Mouse (Mus musculus): Measurements from ENCODE around the gene Hgfac. TPM values are rescaled to one million over a fixed set of nuclear protein-coding genes. Genes with fewer than 3 reads are reported as not detected.

Hgfac gene
- polyA plus RNA-seq, 1 experiment from 2014 or later, result 0.48 TPM

DNA sequence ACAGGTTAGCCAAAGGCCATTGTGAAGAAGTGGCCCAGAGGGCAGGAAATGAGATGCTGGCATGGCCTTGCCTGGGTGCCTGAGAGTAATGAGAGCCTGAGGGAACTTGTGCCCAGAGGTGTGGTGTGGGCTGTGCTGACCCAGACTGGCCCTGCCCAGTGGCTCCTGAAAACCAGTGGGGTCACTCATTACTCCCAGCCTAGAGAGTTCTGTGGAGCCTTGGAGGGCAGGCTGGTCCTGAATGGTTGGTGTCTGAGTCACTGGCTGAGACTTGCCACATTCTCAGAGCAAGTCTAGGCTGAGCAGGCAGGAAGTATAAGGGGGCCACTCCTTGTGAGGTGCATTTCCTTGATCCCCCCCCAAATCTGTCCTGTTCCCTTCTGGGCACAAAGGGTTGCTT is 3.9 kb upstream of the Hgfac start:
- Histone ChIP-seq H3K4me1 (replicated peaks) (peaks cover 13% of the 10 kb centered on the region), H3K9ac (no peak overlapping the region), H3K27me3 (no peaks in the 10 kb centered on the region), H3K27ac (no peak overlapping the region), H3K4me2 (no peak overlapping the region), H3K9me3 (replicated peaks) (no peaks in the 10 kb centered on the region), H3K36me3 (peaks cover 9% of the 10 kb centered on the region; the same call in 1 of the 2 replicates), H3K4me3 (no peak overlapping the region)
- ATAC-seq (replicated peaks; ENCODE audit: insufficient number of reproducible peaks, insufficient read depth, low FRiP score, low read depth), result no peak

DNA sequence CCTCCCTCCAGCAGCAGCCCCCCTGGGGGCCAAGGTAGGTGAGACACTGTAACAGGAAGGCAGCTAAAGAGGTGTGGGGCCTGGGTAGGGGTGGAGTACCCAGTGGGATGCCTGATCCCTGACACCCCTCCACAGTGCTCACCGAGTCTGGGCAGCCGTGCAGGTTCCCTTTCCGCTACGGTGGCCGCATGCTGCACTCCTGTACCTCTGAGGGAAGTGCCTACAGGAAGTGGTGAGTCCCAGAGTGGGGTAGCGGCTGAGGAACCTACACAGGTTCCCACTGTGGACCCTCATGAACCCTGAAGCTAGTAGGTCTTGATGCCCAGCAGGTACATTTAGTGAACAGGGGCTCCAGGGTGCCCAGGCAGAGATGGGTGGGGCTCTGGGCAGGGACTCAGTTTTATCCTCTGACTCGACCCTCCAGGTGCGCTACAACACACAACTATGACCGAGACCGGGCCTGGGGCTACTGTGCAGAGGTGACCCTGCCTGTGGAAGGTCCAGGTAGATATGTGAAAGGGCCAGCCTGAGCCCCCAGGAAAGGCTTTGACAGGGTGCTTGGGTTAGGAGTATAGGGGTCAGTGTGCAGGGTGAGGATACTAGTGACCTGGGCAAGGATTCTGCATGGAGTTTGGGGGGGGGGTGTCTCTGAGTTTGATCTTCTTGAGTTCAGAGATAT is 1.3 kb downstream of the Hgfac start:
- H3K4me1 ChIP-seq (replicated peaks), result peaks cover 4% of the 10 kb centered on the region; the same call in 1 of the 2 replicates
- no peaks in the 10 kb centered on the region for H3K36me3 ChIP-seq
- 57% methylated on average over 10 of the region's 10 CpGs for WGBS
- no peak overlapping the region for H3K4me2 ChIP-seq
- no peaks in the 10 kb centered on the region for H3K9me3 ChIP-seq (replicated peaks)
- H3K27me3 ChIP-seq, result no peaks in the 10 kb centered on the region
- H3K27ac ChIP-seq, result no peak overlapping the region
- H3K9ac ChIP-seq, result no peak overlapping the region
- no peak for ATAC-seq (replicated peaks; ENCODE audit: insufficient number of reproducible peaks, insufficient read depth, low FRiP score, low read depth)
- no peak overlapping the region for H3K4me3 ChIP-seq

DNA sequence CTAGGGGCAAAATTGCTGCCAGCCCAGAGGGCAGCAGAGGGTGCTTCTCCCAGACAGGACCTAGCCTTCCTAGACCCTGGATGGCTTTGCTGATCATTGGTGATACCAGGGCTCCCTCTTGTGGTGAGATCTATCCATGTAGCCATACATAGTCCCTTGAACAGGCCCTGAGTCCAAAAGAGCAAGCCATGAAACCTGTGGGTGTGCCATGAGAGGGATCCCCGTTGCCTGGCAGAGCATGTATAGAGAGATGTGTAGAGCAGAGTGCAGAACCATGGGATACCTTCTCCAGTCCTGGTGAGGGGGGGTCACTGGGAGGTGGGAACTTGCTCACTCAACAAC is 1.8 kb downstream of the Hgfac start:
- Histone ChIP-seq H3K9ac (no peak overlapping the region), H3K4me3 (no peak overlapping the region), H3K36me3 (no peaks in the 10 kb centered on the region), H3K9me3 (replicated peaks) (no peaks in the 10 kb centered on the region), H3K27me3 (no peaks in the 10 kb centered on the region), H3K4me2 (no peak overlapping the region), H3K27ac (no peak overlapping the region), H3K4me1 (replicated peaks) (peaks cover 4% of the 10 kb centered on the region; the same call in 1 of the 2 replicates)
- ATAC-seq (replicated peaks; ENCODE audit: insufficient number of reproducible peaks, insufficient read depth, low FRiP score, low read depth), result peak; percentile 76
- 32% methylated on average over 1 of the region's 1 CpGs for WGBS

DNA sequence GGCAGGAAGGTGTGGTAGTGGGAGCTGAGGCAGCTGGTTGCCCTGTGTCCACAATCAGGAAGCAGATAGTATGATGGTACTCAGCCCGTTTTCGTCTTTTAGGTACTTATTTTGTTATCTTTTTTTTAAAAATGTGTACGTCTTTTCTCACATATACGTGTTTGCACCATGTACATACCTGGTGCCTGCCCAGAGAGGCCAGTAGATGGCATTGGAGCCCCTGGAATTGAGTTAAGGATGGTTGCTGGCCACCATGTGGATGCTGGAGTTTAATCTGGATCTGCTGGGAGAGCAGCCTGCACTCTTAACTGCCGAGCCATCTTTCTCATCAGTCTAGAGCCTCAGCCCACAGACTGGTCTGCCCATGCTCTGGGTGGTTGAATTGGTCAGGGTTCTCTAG is 9.2 kb downstream of the Hgfac start:
- no peak overlapping the region for H3K4me2 ChIP-seq

DNA sequence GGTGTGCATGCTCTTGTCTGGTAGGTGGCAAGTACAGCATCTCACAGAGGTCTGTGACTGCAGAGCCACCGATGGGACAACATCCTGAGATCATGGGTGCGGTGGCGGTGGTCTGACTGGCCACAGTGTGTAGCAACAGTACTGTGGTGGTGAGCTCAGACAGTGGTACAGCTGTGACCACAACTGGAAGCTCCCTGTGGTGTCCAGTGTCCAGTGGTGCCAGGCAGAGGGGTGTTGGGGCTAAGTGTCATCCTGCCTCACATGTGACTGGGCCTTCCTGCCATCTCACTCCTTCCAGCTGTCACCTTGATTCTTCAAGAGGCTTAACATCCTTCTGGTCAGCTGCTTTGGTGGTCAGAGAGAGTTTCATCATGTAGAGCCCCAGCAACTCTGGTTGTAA is 13.3 kb downstream of the Hgfac start:
- Histone ChIP-seq H3K9me3 (replicated peaks) (no peaks in the 10 kb centered on the region), H3K4me1 (replicated peaks) (peaks cover 38% of the 10 kb centered on the region), H3K27ac (no peak overlapping the region), H3K27me3 (peaks cover 18% of the 10 kb centered on the region; the same call in 1 of the 2 replicates), H3K9ac (no peak overlapping the region), H3K4me2 (no peak overlapping the region), H3K36me3 (no peaks in the 10 kb centered on the region), H3K4me3 (no peak overlapping the region)
- 93% methylated on average over 3 of the region's 3 CpGs for WGBS
- no peak for ATAC-seq (replicated peaks; ENCODE audit: insufficient number of reproducible peaks, insufficient read depth, low FRiP score, low read depth)

More for the DNA sequence above, 9.2 kb downstream of the Hgfac start:
- Histone ChIP-seq H3K27ac (no peak overlapping the region), H3K9me3 (replicated peaks) (no peaks in the 10 kb centered on the region), H3K4me3 (no peak overlapping the region), H3K27me3 (no peaks in the 10 kb centered on the region), H3K9ac (no peak overlapping the region), H3K4me1 (replicated peaks) (peaks cover 11% of the 10 kb centered on the region), H3K36me3 (no peaks in the 10 kb centered on the region)
- no peak for ATAC-seq (replicated peaks; ENCODE audit: insufficient number of reproducible peaks, insufficient read depth, low FRiP score, low read depth)
- WGBS, result 67% methylated on average over 5 of the region's 5 CpGs

DNA sequence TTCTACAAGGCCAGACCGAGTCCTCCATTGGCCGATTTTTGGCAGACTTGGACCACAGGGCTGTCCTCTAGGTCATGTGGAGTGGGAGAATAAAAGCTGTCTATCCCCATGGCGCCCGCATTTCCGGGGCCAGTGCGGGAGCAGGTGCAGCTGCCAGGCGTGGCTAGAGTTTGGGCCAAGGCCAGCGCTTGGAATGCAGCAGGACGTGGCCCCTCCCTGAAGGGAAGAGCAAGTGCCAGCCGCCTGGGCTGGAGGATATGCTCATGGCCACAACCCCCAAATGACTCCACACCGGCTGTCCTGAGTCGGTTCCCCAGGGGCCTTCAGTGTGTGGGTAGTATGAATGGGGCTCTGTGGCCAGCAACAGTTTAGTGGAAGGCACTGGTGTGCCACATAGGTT is 13.8 kb downstream of the Hgfac start:
- no peaks in the 10 kb centered on the region for H3K9me3 ChIP-seq (replicated peaks)
- no peak overlapping the region for H3K27ac ChIP-seq
- no peak overlapping the region for H3K9ac ChIP-seq
- 56% methylated on average over 12 of the region's 12 CpGs for WGBS
- no peak for ATAC-seq (replicated peaks; ENCODE audit: insufficient number of reproducible peaks, insufficient read depth, low FRiP score, low read depth)
- H3K4me3 ChIP-seq, result no peak overlapping the region
- no peaks in the 10 kb centered on the region for H3K36me3 ChIP-seq
- H3K27me3 ChIP-seq, result peaks cover 18% of the 10 kb centered on the region; the same call in 1 of the 2 replicates
- no peak overlapping the region for H3K4me2 ChIP-seq
- H3K4me1 ChIP-seq (replicated peaks), result peaks cover 42% of the 10 kb centered on the region

DNA sequence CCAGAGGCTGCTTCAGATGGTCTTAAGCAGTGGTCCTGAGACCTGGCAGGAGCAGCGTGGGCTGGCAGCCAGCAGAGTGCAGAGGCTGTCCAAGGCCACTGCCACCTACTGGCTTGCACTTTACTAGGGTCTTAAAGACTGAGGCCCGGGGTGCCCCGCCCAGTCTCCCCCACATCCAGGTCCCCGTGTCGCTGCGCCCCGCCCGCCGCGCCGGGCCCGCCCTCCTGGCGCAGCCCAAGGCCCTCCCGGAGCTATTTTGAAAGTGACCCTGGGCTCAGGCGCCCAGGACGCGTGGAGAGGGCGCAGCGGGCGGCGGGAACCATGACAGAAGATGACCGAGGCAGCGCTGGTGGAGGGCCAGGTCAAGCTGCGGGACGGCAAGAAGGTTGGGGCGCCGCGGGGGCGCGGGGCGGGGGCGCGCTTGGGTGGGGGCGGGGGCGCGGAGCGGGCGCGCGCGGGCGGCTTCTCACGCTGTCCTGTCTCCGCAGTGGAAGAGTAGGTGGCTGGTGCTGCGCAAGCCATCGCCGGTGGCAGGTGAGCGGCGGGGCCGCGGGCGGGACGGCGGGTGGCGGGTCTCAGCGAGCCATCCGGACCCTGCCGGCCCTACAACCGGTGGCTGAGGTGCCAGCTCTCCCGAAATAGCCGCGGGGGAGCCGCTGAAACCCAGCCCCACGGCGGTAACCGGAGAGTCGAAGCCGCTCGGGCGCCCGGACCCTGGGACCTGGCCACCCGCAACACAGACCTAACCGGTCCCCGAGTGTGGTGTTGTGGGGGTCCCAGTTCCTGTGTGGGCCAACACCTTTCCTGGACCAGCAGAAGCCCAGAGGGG is 15.5 kb downstream of the Hgfac start, which contains the start of gene Dok7:
TSS of gene Dok7 (plus strand) at position 163 of the 829 bp plus-strand sequence.
- WGBS, result under 1% methylated on average over 56 of the region's 74 CpGs
- ATAC-seq (replicated peaks; ENCODE audit: insufficient number of reproducible peaks, insufficient read depth, low FRiP score, low read depth), result peak; percentile 75

DNA sequence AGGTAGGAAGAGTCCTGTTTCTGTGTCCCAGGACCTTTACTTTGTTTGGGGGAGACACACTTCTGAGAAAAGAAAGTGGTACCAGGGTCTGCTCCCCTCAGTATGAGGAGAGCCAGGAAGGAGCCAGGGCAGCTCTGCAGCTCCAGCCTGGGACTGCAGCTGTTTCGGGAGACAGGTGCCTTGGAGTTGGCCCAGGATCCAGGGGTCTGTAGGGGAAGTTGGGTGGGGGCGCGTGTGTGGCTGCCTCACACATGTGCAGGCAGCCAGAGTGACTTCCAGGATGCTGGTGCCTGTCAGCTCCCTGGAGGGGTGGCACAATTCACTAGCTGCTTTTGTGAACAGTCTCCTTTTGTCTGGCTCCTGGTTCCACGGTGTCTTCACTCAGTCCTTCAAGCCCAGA is 16.3 kb downstream of the Hgfac start:
- Histone ChIP-seq H3K4me3 (peak overlapping the region; percentile 60), H3K27ac (peak overlapping the region; percentile 83; the same call in 1 of the 2 replicates), H3K9ac (peak overlapping the region; percentile 62), H3K4me2 (peak overlapping the region; percentile 88), H3K36me3 (no peaks in the 10 kb centered on the region), H3K27me3 (peaks cover 18% of the 10 kb centered on the region; the same call in 1 of the 2 replicates), H3K4me1 (replicated peaks) (peaks cover 51% of the 10 kb centered on the region), H3K9me3 (replicated peaks) (no peaks in the 10 kb centered on the region)
- WGBS, result 27% methylated on average over 4 of the region's 4 CpGs
- ATAC-seq (replicated peaks; ENCODE audit: insufficient number of reproducible peaks, insufficient read depth, low FRiP score, low read depth), result no peak

More for the DNA sequence above, 15.5 kb downstream of the Hgfac start, which contains the start of gene Dok7:
- Histone ChIP-seq H3K4me3 (peak within 1 kb of the TSS; percentile 60), H3K36me3 (no peaks in the 10 kb centered on the region), H3K27ac (peak within 1 kb of the TSS; percentile 83), H3K9ac (peak within 1 kb of the TSS; percentile 62), H3K4me2 (peak within 1 kb of the TSS; percentile 88), H3K4me1 (replicated peaks) (peaks cover 51% of the 10 kb centered on the region), H3K9me3 (replicated peaks) (no peaks in the 10 kb centered on the region), H3K27me3 (peaks cover 18% of the 10 kb centered on the region; the same call in 1 of the 2 replicates)

DNA sequence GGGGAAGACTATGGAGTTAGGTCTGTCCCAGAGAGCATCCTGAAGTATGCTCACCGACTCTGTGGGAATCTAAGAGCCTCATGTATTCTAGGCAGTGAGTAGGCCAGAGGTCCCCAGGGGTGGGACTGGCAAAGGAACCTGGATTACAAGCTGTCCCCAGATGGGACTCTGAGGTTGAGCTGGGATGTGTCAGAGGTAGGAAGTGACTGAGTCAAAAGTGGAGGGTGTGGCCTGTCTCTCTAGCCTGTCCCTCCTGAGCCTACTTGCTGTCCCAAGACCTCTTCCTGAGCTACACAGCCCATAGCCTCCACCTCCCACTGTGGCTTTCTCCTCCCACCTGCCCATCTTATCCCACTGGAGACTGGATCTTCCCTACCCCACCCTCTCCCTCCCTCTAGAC is 16.9 kb downstream of the Hgfac start:
- 58% methylated on average over 1 of the region's 1 CpGs for WGBS
- H3K27me3 ChIP-seq, result peaks cover 18% of the 10 kb centered on the region; the same call in 1 of the 2 replicates
- H3K27ac ChIP-seq, result no peak overlapping the region
- no peak for ATAC-seq (replicated peaks; ENCODE audit: insufficient number of reproducible peaks, insufficient read depth, low FRiP score, low read depth)
- H3K4me1 ChIP-seq (replicated peaks), result peaks cover 51% of the 10 kb centered on the region
- no peaks in the 10 kb centered on the region for H3K9me3 ChIP-seq (replicated peaks)
- H3K9ac ChIP-seq, result no peak overlapping the region
- no peaks in the 10 kb centered on the region for H3K36me3 ChIP-seq
- peak overlapping the region; percentile 60 for H3K4me3 ChIP-seq
- peak overlapping the region; percentile 88 for H3K4me2 ChIP-seq

DNA sequence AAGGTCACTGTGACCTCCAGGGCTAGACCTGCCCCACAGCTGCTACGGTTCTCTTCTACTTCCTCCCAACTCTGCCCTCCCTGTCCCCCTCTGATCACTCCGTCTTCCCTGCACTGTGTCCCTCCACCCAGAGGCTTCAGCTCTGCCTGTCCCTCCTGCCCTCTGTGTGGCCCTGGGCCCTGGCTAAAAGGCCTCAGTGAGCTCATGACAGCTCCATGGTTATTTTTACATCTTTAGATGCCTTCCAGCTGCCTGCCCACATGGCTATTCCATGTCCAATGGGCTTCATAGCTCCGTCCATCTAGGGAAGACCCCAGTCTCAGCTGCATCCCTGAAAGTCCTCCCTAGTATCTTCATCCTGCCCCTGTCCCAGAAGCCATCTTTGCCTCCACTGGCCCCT is 18.8 kb downstream of the Hgfac start:
- Histone ChIP-seq H3K4me1 (replicated peaks) (peaks cover 43% of the 10 kb centered on the region), H3K4me3 (no peak overlapping the region), H3K27me3 (peaks cover 18% of the 10 kb centered on the region; the same call in 1 of the 2 replicates), H3K9me3 (replicated peaks) (no peaks in the 10 kb centered on the region), H3K4me2 (no peak overlapping the region), H3K27ac (peak overlapping the region; percentile 74), H3K9ac (no peak overlapping the region), H3K36me3 (no peaks in the 10 kb centered on the region)
- WGBS, result 38% methylated on average over 3 of the region's 3 CpGs
- 0 out of 2 replicates have a peak, but pooled peaks have one; percentile 12 for ATAC-seq (replicated peaks; ENCODE audit: insufficient number of reproducible peaks, insufficient read depth, low FRiP score, low read depth)

DNA sequence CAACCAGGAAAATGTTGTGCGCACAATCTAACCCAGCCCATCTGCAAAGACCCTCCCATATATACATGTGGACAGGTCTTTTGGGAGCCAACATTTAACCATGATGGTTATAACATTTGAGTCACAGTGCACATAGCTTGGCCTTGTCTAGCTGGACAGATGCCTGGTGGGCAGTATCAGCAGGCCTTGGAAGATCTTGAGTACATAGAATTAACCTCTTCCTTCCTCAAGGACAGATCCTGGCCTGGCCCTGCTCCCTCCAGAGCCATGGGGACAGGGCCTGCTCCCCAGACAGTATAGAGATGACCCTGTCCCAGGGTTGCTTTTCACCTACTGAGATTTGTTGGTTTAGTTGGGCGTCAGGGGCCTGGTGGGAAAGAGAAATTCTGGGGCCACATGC is 28.5 kb downstream of the Hgfac start:
- no peak overlapping the region for H3K4me3 ChIP-seq
- ATAC-seq (replicated peaks; ENCODE audit: insufficient number of reproducible peaks, insufficient read depth, low FRiP score, low read depth), result no peak
- H3K4me2 ChIP-seq, result no peak overlapping the region
- 84% methylated on average over 2 of the region's 2 CpGs for WGBS
- H3K27ac ChIP-seq, result no peak overlapping the region
- no peak overlapping the region for H3K9ac ChIP-seq
- H3K27me3 ChIP-seq, result no peaks in the 10 kb centered on the region
- 0 out of 2 replicates have a peak, but pooled peaks cover 5% of the 10 kb centered on the region for H3K36me3 ChIP-seq
- no peaks in the 10 kb centered on the region for H3K9me3 ChIP-seq (replicated peaks)
- H3K4me1 ChIP-seq (replicated peaks), result peaks cover 8% of the 10 kb centered on the region; the same call in 1 of the 2 replicates

Data from heart, embryonic 15.5 days (tissue).